Mouse (Mus musculus): ENCODE measurements at regions not wholly inside any gene's neighbourhood (a gene's known extent, or its start where the extent isn't known, plus 50 kb on each side); places are given as distances from the start of the nearest gene placed in this dataset.

DNA sequence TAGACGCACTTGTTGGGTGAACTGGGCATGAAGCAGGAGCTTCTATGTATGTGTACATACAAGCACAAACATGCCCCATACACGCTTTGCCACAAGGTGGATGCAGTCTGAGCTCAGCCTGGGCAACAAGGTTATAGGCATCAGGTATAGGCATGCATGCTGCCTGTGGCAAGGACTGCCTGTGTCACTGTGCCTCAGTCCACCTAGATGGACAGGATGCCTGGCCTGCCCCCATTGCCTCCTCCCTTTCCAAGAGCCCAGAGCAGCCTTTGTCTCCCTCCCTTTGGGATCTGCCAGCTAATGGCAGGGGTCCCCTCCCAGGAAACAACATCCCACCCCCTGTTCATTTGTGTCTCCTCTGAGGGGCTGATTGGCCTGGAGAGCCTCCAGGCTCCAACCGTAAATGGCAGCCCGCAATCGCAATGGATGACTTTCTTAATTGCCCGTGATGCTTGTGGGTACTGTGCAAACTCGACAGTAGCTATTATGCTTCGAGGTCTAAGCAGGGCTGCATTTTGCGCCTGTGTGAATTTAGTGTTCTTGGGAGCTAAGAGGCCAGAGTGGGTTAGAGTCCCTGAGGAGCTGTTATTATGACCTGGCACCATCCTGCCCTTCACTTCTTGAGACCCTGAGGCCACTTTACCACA is 293.6 kb downstream of the Tns1 start:
- no peak overlapping the region for H3K9ac ChIP-seq (replicated peaks)
- no peaks in the 10 kb centered on the region for H3K9me3 ChIP-seq
- H3K4me1 ChIP-seq: peaks cover 17% of the 10 kb centered on the region
- H3K4me3 ChIP-seq: no peak overlapping the region
- H3K4me2 ChIP-seq (replicated peaks): no peak overlapping the region
- ATAC-seq (replicated peaks): peak; percentile 44
- no peaks in the 10 kb centered on the region for H3K27me3 ChIP-seq
- no peaks in the 10 kb centered on the region for H3K36me3 ChIP-seq
- no peak overlapping the region for H3K27ac ChIP-seq (replicated peaks)
- WGBS: 33% methylated on average over 9 of the region's 9 CpGs

DNA sequence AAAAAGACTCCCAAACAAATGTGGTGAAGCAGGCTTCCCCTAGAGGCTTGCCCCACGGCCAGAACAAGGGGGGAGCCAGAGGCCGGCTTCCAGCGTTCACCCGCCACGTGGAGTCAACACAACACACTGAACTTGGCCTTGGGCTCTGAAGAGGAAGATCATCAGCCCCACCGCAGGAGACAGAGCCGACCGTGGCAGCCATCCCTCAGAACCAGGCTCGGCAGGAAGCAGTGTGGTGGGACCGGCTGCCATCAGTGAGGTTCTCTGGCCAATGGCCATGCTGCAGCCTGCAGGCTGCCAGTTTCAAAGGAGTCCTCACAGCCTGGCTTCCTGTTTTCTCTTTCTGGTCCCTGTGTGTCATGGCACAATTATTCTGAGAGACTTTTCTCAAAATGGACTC is 295.3 kb downstream of the Tns1 start:
- H3K9me3 ChIP-seq: no peaks in the 10 kb centered on the region
- H3K4me2 ChIP-seq (replicated peaks): no peak overlapping the region; the same call in 1 of the 2 replicates
- H3K4me3 ChIP-seq: no peak overlapping the region
- no peaks in the 10 kb centered on the region for H3K36me3 ChIP-seq
- WGBS: 51% methylated on average over 10 of the region's 10 CpGs
- H3K27me3 ChIP-seq: no peaks in the 10 kb centered on the region
- ATAC-seq (replicated peaks): no peak
- peaks cover 17% of the 10 kb centered on the region for H3K4me1 ChIP-seq
- no peak overlapping the region for H3K9ac ChIP-seq (replicated peaks)
- H3K27ac ChIP-seq (replicated peaks): no peak overlapping the region

DNA sequence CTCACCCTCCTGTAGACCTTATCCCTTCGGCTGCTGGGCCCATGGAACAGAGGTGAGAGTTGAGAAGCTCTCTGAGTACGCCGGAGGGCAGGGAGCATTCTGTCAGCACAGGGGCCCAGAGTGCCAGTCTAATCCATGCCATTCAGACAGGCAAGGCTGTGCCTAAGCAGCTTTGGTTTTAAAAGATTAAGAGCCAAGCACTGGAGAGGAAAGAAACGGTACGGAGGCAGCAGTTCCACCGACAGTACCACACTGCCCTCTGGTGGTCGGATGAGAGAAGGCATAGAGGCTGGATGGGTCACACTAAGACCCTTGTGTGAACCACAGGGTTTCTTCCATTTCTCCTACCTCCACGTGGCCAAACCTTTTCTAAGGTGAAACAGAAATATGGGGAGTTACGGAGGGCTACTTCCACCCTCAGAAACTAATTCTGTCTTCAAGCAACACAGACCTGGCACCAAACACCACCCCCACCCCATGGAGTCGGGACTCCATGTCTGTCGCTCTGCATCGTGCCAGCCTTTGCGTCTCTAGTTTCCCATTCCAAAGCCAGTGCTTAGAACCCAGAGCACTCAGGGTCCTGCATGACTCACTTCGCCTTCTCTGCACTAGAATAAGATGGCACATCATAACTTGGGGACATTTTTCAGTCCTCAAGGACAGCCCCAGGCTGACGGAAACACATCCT is 297.9 kb downstream of the Tns1 start:
- Histone ChIP-seq H3K27me3 (no peaks in the 10 kb centered on the region), H3K27ac (replicated peaks) (no peak overlapping the region), H3K36me3 (no peaks in the 10 kb centered on the region), H3K4me3 (no peak overlapping the region), H3K4me1 (peaks cover 17% of the 10 kb centered on the region), H3K9ac (replicated peaks) (peak overlapping the region; percentile 19; the same call in 1 of the 2 replicates), H3K4me2 (replicated peaks) (no peak overlapping the region), H3K9me3 (no peaks in the 10 kb centered on the region)
- peak; percentile 84 for ATAC-seq (replicated peaks)
- 35% methylated on average over 15 of the region's 15 CpGs for WGBS

DNA sequence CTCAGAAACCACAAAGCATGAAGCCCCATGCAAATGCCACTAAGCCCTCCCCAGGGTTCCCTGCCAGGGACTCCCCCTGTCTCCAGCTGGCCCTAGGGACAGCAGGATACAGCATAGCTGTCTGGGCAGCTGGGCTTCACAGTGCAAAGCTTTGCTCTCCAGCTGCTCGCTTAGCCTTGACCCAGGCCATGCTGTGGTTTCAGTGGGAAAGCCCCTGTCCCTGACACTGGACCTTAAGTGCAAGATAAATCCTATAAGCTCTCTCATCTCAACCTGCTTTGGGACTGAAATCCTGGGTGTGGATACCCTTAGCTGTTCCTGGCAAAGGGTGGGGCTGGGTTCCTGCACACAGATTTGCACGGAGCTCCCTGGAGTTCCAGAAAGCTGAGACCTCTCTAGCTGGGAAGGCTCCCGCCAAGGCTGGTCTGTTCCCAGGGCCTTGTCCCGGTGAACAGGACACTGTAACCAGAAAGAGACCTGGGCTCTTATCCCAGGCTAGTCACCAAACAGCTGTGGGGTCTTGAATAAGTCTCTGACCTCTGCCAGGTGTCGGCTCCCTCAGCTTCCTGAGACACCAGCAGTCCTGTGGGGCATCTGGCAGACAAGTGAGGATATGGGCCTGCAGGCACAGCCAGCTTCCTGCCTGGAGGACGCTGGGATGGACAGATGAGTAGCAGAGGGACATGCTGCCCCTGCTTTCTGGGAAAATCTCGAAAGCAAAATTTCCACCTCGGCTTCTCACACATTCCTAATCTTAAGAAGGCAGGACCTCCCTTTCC is 299.7 kb downstream of the Tns1 start:
- H3K27ac ChIP-seq (replicated peaks): no peak overlapping the region
- H3K4me2 ChIP-seq (replicated peaks): no peak overlapping the region
- H3K9me3 ChIP-seq: no peaks in the 10 kb centered on the region
- no peak overlapping the region for H3K9ac ChIP-seq (replicated peaks)
- no peaks in the 10 kb centered on the region for H3K27me3 ChIP-seq
- no peaks in the 10 kb centered on the region for H3K36me3 ChIP-seq
- H3K4me3 ChIP-seq: no peak overlapping the region
- peaks cover 9% of the 10 kb centered on the region for H3K4me1 ChIP-seq
- no peak for ATAC-seq (replicated peaks)
- WGBS: 72% methylated on average over 8 of the region's 8 CpGs

DNA sequence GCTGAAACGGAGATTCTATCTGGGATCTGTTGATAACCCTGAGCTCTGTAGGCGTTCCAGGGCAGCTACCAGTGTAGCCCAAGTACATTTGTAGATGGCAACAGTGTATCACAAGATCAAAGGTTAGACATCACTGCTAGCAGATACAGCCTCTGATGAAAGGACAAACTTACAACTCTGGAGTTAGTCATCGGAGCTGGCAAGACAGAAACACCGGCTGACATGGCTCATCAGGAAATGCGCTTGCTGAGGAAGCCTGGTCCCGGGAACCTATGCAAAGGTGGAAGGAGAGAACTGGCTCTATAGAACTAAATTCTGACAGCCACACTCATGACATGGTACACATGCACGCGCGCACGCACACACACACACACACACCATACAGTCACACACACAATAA is 300.5 kb downstream of the Tns1 start:
- no peak for ATAC-seq (replicated peaks)
- H3K36me3 ChIP-seq: no peaks in the 10 kb centered on the region
- WGBS: 91% methylated on average over 10 of the region's 10 CpGs
- no peak overlapping the region for H3K9ac ChIP-seq (replicated peaks)
- no peak overlapping the region for H3K27ac ChIP-seq (replicated peaks)
- H3K4me3 ChIP-seq: no peak overlapping the region
- H3K27me3 ChIP-seq: no peaks in the 10 kb centered on the region
- no peaks in the 10 kb centered on the region for H3K9me3 ChIP-seq
- H3K4me2 ChIP-seq (replicated peaks): no peak overlapping the region
- H3K4me1 ChIP-seq: peaks cover 6% of the 10 kb centered on the region

DNA sequence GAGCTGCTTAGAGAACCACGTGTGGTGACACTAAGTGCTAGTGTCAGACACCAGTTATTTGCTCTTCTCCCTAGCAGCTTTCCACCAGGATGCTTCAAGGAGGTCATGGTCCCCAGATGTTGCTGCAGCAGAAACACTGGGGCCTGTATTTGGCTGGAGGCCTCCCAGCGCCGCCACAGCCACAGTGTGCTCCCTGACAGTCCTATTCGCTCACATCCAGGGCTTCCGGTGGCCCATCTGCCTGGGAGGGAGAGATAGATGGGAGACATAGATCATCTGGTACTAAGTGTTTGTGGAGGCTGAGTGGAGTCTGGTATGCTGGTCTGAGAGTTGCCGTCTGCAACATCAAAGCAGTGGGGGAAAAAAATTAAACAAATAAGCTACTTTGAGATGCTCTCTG is 301.6 kb downstream of the Tns1 start:
- Histone ChIP-seq H3K27me3 (no peaks in the 10 kb centered on the region), H3K4me1 (peaks cover 6% of the 10 kb centered on the region), H3K9ac (replicated peaks) (no peak overlapping the region), H3K9me3 (no peaks in the 10 kb centered on the region), H3K4me2 (replicated peaks) (no peak overlapping the region), H3K36me3 (no peaks in the 10 kb centered on the region), H3K4me3 (no peak overlapping the region), H3K27ac (replicated peaks) (no peak overlapping the region)
- 82% methylated on average over 6 of the region's 6 CpGs for WGBS
- ATAC-seq (replicated peaks): no peak

DNA sequence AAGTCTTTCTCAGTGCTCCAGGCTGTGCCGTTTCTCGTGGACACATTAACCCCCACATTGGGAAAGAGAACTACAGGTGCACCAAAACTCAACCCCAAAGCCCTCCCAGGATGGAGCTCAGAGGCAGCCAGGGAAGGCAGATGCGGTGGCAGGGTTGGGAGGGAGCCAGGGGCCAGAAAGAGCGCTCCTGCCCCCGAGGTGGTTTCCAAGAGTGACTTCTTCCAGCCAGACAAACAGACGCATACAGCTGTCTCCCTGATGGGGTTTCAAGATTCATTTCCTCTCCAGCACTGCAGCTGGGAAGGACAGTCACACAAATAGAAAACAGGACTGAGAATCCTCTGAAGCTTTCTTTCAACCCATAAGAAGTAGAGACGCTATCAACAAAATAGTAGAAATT is 303.5 kb downstream of the Tns1 start:
- no peak overlapping the region for H3K27ac ChIP-seq (replicated peaks)
- no peaks in the 10 kb centered on the region for H3K9me3 ChIP-seq
- H3K36me3 ChIP-seq: no peaks in the 10 kb centered on the region
- ATAC-seq (replicated peaks): no peak
- no peak overlapping the region for H3K9ac ChIP-seq (replicated peaks)
- H3K4me2 ChIP-seq (replicated peaks): no peak overlapping the region
- 82% methylated on average over 7 of the region's 7 CpGs for WGBS
- no peak overlapping the region for H3K4me3 ChIP-seq
- H3K27me3 ChIP-seq: no peaks in the 10 kb centered on the region
- H3K4me1 ChIP-seq: peaks cover under 1% of the 10 kb centered on the region; the same call in 1 of the 2 replicates

DNA sequence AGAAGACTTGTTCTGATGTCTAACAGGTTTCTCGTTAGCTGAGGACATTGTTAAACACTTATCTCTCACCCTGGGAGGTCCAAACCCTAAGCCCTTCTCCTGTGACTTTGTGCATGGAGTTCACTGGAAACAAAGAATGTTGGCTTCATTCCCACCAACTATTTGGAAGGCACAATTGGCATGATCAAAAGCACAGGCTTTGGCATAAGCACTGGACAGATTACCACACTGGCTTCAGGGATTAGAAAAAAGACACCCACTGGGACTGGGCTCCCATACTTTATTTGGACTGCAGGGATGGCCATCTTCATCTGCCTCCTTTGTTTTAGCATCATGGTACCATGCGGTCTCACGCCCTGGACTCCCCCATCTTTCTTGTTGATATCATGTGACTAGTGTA is 317.0 kb downstream of the Tns1 start:
- Histone ChIP-seq H3K4me3 (no peak overlapping the region), H3K27me3 (no peaks in the 10 kb centered on the region), H3K4me1 (no peaks in the 10 kb centered on the region), H3K9me3 (no peaks in the 10 kb centered on the region), H3K4me2 (replicated peaks) (no peak overlapping the region), H3K9ac (replicated peaks) (no peak overlapping the region), H3K36me3 (no peaks in the 10 kb centered on the region), H3K27ac (replicated peaks) (no peak overlapping the region)
- 68% methylated on average over 3 of the region's 3 CpGs for WGBS
- ATAC-seq (replicated peaks): no peak

DNA sequence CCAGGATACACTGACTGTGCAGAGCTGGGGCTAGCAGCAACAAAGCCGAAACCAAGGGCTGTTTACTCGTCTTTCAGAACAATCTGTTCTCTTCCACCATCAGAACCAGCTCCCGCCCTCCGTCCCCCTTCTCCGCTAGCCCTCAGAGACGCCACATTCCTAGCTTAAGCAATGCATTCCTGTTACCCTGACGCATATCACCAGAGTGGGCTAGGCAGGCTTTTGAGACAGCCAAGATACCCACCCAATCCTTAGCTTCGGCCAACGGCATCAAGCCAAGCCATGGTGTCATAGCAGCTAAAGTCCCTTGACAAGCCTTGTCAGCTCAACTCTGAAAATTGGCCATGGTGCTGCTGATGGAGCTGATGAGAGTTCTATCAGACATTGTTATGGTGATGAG is 319.1 kb downstream of the Tns1 start:
- no peak for ATAC-seq (replicated peaks)
- H3K4me1 ChIP-seq: no peaks in the 10 kb centered on the region
- no peak overlapping the region for H3K27ac ChIP-seq (replicated peaks)
- no peak overlapping the region for H3K4me3 ChIP-seq
- no peak overlapping the region for H3K4me2 ChIP-seq (replicated peaks)
- no peaks in the 10 kb centered on the region for H3K27me3 ChIP-seq
- H3K36me3 ChIP-seq: no peaks in the 10 kb centered on the region
- H3K9ac ChIP-seq (replicated peaks): no peak overlapping the region
- WGBS: 89% methylated on average over 9 of the region's 9 CpGs
- no peaks in the 10 kb centered on the region for H3K9me3 ChIP-seq

DNA sequence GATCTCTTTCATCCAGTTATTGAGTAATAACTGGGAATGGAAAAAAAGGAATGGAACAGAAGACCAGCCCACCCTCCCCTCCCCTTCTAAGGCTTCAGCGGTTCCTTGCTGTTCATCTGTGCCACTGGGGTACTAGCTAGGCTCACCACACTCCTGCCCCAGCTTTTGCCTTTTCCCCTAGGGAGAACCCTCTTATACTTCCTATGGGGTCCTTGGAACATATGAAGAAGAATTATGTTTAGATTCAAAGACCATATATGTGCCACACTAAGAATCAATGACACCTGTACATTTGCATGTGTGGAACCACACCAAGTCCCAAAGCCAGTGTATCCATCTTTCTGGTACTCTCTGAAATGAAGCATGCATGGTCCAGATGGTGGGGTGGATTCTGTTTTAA is 324.3 kb downstream of the Tns1 start:
- no peak overlapping the region for H3K9ac ChIP-seq (replicated peaks)
- 85% methylated on average over 1 of the region's 1 CpGs for WGBS
- H3K4me3 ChIP-seq: no peak overlapping the region
- H3K36me3 ChIP-seq: no peaks in the 10 kb centered on the region
- H3K27me3 ChIP-seq: no peaks in the 10 kb centered on the region
- H3K4me1 ChIP-seq: no peaks in the 10 kb centered on the region
- no peak overlapping the region for H3K27ac ChIP-seq (replicated peaks)
- ATAC-seq (replicated peaks): no peak
- no peak overlapping the region for H3K4me2 ChIP-seq (replicated peaks)
- H3K9me3 ChIP-seq: no peaks in the 10 kb centered on the region

DNA sequence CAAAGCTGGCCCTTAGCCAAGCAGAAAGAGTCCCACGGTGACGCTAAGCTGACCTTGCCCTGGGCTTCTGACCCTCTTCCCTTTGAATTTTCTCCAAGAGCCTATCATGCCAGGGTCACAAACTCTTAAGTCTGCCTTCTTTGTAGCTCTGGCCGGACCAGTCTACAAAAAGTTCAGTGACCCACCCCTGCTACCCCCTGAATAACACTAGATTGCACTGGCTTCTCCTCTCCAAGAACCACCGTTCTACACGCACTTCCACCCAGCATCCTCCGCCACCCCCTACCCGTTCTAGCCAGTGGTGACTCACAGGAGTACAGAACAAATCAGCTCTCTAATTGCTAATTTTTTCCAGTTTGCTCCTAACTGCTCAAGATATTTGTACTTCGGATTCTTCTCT is 325.0 kb downstream of the Tns1 start:
- Histone ChIP-seq H3K36me3 (no peaks in the 10 kb centered on the region), H3K4me1 (no peaks in the 10 kb centered on the region), H3K27ac (replicated peaks) (no peak overlapping the region), H3K9ac (replicated peaks) (no peak overlapping the region), H3K27me3 (no peaks in the 10 kb centered on the region), H3K9me3 (no peaks in the 10 kb centered on the region), H3K4me3 (no peak overlapping the region), H3K4me2 (replicated peaks) (no peak overlapping the region)
- ATAC-seq (replicated peaks): no peak
- 68% methylated on average over 8 of the region's 8 CpGs for WGBS

DNA sequence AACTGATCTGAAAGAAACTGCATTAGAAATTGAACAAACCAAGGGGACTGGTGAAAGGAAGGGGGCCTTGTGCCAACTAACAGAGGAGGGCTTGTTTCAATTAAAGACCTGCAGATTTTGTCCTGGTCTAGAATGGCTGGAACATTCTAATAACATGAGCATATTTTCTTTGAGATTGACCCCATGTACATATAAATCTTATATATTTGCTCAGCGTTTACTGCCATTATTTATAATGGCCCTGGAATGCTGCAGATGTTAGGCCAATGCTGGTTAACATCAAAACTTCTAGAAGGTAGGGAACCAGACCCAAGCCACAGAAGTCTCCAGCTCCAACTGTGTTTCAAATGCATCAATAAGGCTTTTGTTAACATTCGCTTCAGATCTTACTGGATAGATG is 326.4 kb downstream of the Tns1 start:
- Histone ChIP-seq H3K27ac (replicated peaks) (no peak overlapping the region), H3K4me1 (no peaks in the 10 kb centered on the region), H3K36me3 (no peaks in the 10 kb centered on the region), H3K4me2 (replicated peaks) (no peak overlapping the region), H3K27me3 (no peaks in the 10 kb centered on the region), H3K9me3 (no peaks in the 10 kb centered on the region), H3K9ac (replicated peaks) (no peak overlapping the region), H3K4me3 (no peak overlapping the region)
- WGBS: 92% methylated on average over 2 of the region's 2 CpGs
- no peak for ATAC-seq (replicated peaks)
